Mouse (Mus musculus) megakaryocyte, embryonic 14.5 days (primary cell): ENCODE measurements around the gene Npsr1.

Experiments
- FLI1 ChIP-seq: IDR thresholded peaks from 2 replicates; pipeline ENCODE4 v1.6.1; 2012; ENCODE audit warnings: low read length, inconsistent platforms, mixed read lengths
- GATA1 ChIP-seq: IDR thresholded peaks from 3 replicates; pipeline ENCODE4 v1.6.1; 2012; ENCODE audit warnings: mixed read lengths, low read length, inconsistent platforms, borderline replicate concordance

- TF ChIP-seq GATA1 (no peak), FLI1 (no peak)
Observed at GRCm38 (mm10) chr9:24071664-24072063, 26.1 kb upstream of the Npsr1 start.
